Mouse (Mus musculus) stomach, postnatal 0 days (tissue): ENCODE measurements at regions not wholly inside any gene's neighbourhood (a gene's known extent, or its start where the extent isn't known, plus 50 kb on each side); places are given as distances from the start of the nearest gene placed in this dataset.

Experiments
- CTCF ChIP-seq: IDR thresholded peaks from 2 replicates; pipeline ENCODE4 v1.5.1; 2016; ENCODE audit warnings: antibody characterized with exemption, low read depth, mild to moderate bottlenecking, moderate library complexity
- EP300 ChIP-seq: optimal IDR thresholded peaks from 2 replicates; pipeline ENCODE3; 2016; ENCODE audit warnings: antibody characterized with exemption

GRCm38 (mm10) chr2:174211681-174212080 is 72.4 kb upstream of the Gnas start:
- TF ChIP-seq CTCF: no peak
- no peak for TF ChIP-seq EP300
